Mouse (Mus musculus) lung, postnatal 0 days (tissue): ENCODE results near the gene Flt4.
"Not testable (repeated sequence)": the region's sequence is repeated elsewhere in the genome, so short reads cannot be mapped to it uniquely, and the experiment has no call there.

ENCODE experiments used
- CTCF ChIP-seq: IDR thresholded peaks from 2 replicates; pipeline ENCODE4 v1.5.1; 2016; ENCODE audit warnings: antibody characterized with exemption, mild to moderate bottlenecking
- EP300 ChIP-seq: IDR thresholded peaks from 2 replicates; pipeline ENCODE4 v1.6.1; 2016; ENCODE audit warnings: antibody characterized with exemption, mild to moderate bottlenecking, control low read depth

DNA sequence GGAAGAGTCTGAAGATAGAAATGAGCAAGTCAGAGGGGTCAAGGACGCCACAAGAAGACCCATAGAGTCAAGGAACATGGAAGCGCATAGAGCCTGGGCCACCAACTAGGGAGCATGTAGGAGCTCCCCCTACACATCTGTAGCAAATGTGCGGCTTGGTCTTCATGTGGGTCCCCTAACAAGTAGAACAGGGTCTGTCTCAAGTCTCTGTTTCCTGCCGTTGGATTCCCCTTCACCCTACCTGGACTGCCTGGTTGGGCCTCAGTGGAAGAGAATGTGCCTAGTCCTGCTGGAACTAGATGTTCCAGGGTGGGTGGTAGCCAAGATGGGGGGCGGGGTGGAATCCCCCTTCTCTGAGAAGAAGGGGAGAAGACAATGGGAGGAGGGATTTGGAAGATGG, 757 bp upstream of the Flt4 start:
- not testable (repeated sequence) for TF ChIP-seq CTCF, EP300
